Comparison of ENCODE assay signal across 10 mouse cellular contexts in genomic region chr11:59569306-59569705, GRCm38 (mm10). TPM values are rescaled to one million over a fixed set of nuclear protein-coding genes. Genes with fewer than 3 reads are reported as not detected.
DNase-seq lines count a peak whose midpoint lies in the region; TF ChIP-seq lines count a peak whose summit lies in the region.
"Had no signal": no experiment of that assay in that cellular context is flagged by ENCODE, and none has a peak within 500 bp of the region (broad histone marks: within the 10 kb centered on the region; RNA-seq: fewer than 3 reads in every experiment).

No protein-coding gene starts in this region.

- H3K36me3 ChIP-seq in C2C12 (ENCODE audit: control insufficient read depth, insufficient read depth): no peaks in the 10 kb centered on the region
- H3K36me3 ChIP-seq: embryonic facial prominence, embryonic 15.5 days had no signal

- no peak overlapping the region for H3K4me3 ChIP-seq in C2C12 (ENCODE audit: insufficient read depth, poor library complexity, severe bottlenecking)
- H3K4me3 ChIP-seq: embryonic facial prominence, embryonic 15.5 days had no signal

- DNase-seq in kidney, postnatal 10 days: peak; percentile 14
- DNase-seq in kidney, adult 11 months: no peak
- peak; percentile 51 for DNase-seq in MN1 (ENCODE audit: low spot score)
- peak; percentile 31 for DNase-seq in induced T-regulatory cell, adult 2 months (ENCODE audit: low read depth)
- DNase-seq in c-Kit-positive CD71-positive TER-119-positive erythroid progenitor cells, embryonic 14.5 days (ENCODE audit: low spot score): no peak
- no peak for DNase-seq in T-cell, adult 2 months (ENCODE audit: low spot score)

- no peaks in the 10 kb centered on the region for H3K79me2 ChIP-seq in C2C12 (ENCODE audit: control insufficient read depth, insufficient read depth)

- peak; percentile 2 for TF ChIP-seq CTCF in C2C12 (IDR thresholded peaks at IDR 0.05; ENCODE audit: control insufficient read depth, insufficient read depth, insufficient read length)

- H3K27me3 ChIP-seq in C2C12 (ENCODE audit: control insufficient read depth, insufficient read depth, insufficient read length): peaks cover 15% of the 10 kb centered on the region

- H3K79me3 ChIP-seq in C2C12 (ENCODE audit: low read depth): no peaks in the 10 kb centered on the region

- no peak overlapping the region for H3ac ChIP-seq in C2C12 (ENCODE audit: control insufficient read depth, insufficient read length, low read depth)

TF ChIP-seq in C2C12, 6 proteins besides CTCF, POLR2A, EP300 and RAD21:
- TF ChIP-seq FOSL1 (IDR thresholded peaks at IDR 0.05; ENCODE audit: insufficient read depth, low read length, poor library complexity, severe bottlenecking) (no peak), USF1 (IDR thresholded peaks at IDR 0.05; ENCODE audit: low read depth) (no peak), MYOD1 (IDR thresholded peaks at IDR 0.05; ENCODE audit: control insufficient read depth, insufficient read length, low read depth) (no peak), MYOG (IDR thresholded peaks at IDR 0.05; ENCODE audit: control insufficient read depth, extremely low read depth, insufficient read length) (no peak), CEBPB (IDR thresholded peaks at IDR 0.05; ENCODE audit: low read depth) (no peak), MAX (IDR thresholded peaks at IDR 0.05) (no peak)

RNA-seq across cellular contexts. Expression of gene Olfr222, which starts 6.7 kb away (rescaled TPM):
- polyA plus RNA-seq in C2C12 (2012; fragmentation: generic; extraction: Trizol): not detected
- polyA plus RNA-seq: macrophage; stomach, embryonic 14.5 days had no signal

RNA-seq across cellular contexts. Expression of gene Olfr223, which starts 23.8 kb away (rescaled TPM):
- not detected for polyA plus RNA-seq in C2C12 (2012; fragmentation: generic; extraction: Trizol)
- polyA plus RNA-seq: embryonic facial prominence, embryonic 15.5 days; macrophage; stomach, embryonic 14.5 days had no signal

RNA-seq across cellular contexts. Expression of gene Nlrp3, which starts 27.9 kb away (rescaled TPM):
- 0.04 TPM for polyA plus RNA-seq in C2C12 (2012; fragmentation: generic; extraction: Trizol)

RNA-seq across cellular contexts. Expression of gene Zkscan17, which starts 42.8 kb away (rescaled TPM):
- 21.5 TPM for polyA plus RNA-seq in C2C12 (2012; fragmentation: generic; extraction: Trizol)

Comparison
In these comparisons a context has a peak if more than half of its experiments do, and no peak if none do; other contexts are left out.
1. DNase-seq: peak in kidney, postnatal 10 days (single experiment), MN1 (single experiment) and induced T-regulatory cell, adult 2 months (single experiment); none in kidney, adult 11 months (single experiment), c-Kit-positive CD71-positive TER-119-positive erythroid progenitor cells, embryonic 14.5 days (single experiment) and T-cell, adult 2 months (single experiment).